Mouse (Mus musculus) embryonic fibroblast, embryonic 13.5 days (primary cell): ENCODE results near the gene Orai2.

ENCODE experiments used
- CTCF ChIP-seq: IDR thresholded peaks from 2 replicates; pipeline ENCODE4 v1.5.1; 2011; ENCODE audit warnings: mild to moderate bottlenecking, control low read depth, low read length, moderate library complexity, borderline replicate concordance; ENCODE audit not compliant: insufficient read depth
- POLR2A ChIP-seq: IDR thresholded peaks from 2 replicates; pipeline ENCODE4 v1.6.1; 2011; ENCODE audit warnings: low read depth, mild to moderate bottlenecking, control low read depth, low read length, moderate library complexity

DNA sequence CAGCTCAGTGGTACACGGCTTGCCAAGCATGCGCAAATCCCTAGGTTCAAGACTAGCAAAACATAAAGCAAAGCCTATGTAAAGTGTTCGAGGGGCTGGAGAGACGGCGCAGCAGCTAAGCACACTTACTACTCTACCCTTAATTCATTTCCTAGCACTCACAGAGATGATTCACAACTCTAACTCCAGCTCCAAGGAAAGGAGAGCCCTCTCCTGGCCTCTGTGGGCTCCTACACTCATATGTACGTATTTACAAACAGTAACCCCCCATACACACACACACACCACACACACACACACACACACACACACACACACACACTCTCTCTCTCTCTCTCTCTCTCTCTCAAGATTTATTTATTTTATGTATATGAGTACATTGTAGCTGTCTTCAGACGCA, 13.3 kb upstream of the Orai2 start:
- TF ChIP-seq POLR2A (no peak), CTCF (no peak)
